Mouse (Mus musculus) kidney, postnatal 25 days (tissue): ENCODE measurements around the gene Tubb2b.
A peak's percentile ranks its signal among the peaks of the same experiment; 100 is the strongest.

Source experiments
- DNase-seq, 2 experiments: peaks; one replicate each; pipeline ENCODE4 v3.0.0; 2021; ENCODE audit warnings: mixed read lengths in 2 of 2

Gene Tubb2b

GRCm38 (mm10) chr13:34130226-34130731 lies at the start of gene Tubb2b:
Gene Tubb2b (minus strand): TSS chr13:34130466.
- DNase-seq: peak; percentile 51 to 80

- no peak for DNase-seq
Measured at GRCm38 (mm10) chr13:34174025-34174424, 43.8 kb upstream of the Tubb2b start.

- DNase-seq: no peak
Measured at GRCm38 (mm10) chr13:34163304-34163975, 33.2 kb upstream of the Tubb2b start.

GRCm38 (mm10) chr13:34162491-34163303 lies 32.4 kb upstream of the Tubb2b start, which contains the start of gene Psmg4:
Gene Psmg4 (plus strand): TSS chr13:34162964.
- DNase-seq: peak; percentile 96

GRCm38 (mm10) chr13:34159926-34160325 lies 29.7 kb upstream of the Tubb2b start:
- no peak for DNase-seq

GRCm38 (mm10) chr13:34157596-34158157 lies 27.4 kb upstream of the Tubb2b start:
- DNase-seq: no peak

- no peak for DNase-seq
Measured at GRCm38 (mm10) chr13:34156840-34157185, 26.5 kb upstream of the Tubb2b start.

- DNase-seq: peak in 1 of 2 experiments; percentile 43
Measured at GRCm38 (mm10) chr13:34156133-34156839, 26.0 kb upstream of the Tubb2b start.

- peak; percentile 70 to 87 for DNase-seq
Measured at GRCm38 (mm10) chr13:34154931-34155272, 24.6 kb upstream of the Tubb2b start.

GRCm38 (mm10) chr13:34154217-34154930 lies 24.1 kb upstream of the Tubb2b start:
- peak; percentile 85 to 86 for DNase-seq

GRCm38 (mm10) chr13:34153254-34154011 lies 23.2 kb upstream of the Tubb2b start:
- no peak for DNase-seq

GRCm38 (mm10) chr13:34152695-34153094 lies 22.4 kb upstream of the Tubb2b start:
- DNase-seq: peak; percentile 31 to 56

GRCm38 (mm10) chr13:34151425-34151824 lies 21.2 kb upstream of the Tubb2b start:
- no peak for DNase-seq

- no peak for DNase-seq
Measured at GRCm38 (mm10) chr13:34150271-34151027, 20.2 kb upstream of the Tubb2b start.

- DNase-seq: no peak
Measured at GRCm38 (mm10) chr13:34149463-34150176, 19.4 kb upstream of the Tubb2b start.

- DNase-seq: peak; percentile 59 to 72
Measured at GRCm38 (mm10) chr13:34148767-34149392, 18.6 kb upstream of the Tubb2b start.

- no peak for DNase-seq
Measured at GRCm38 (mm10) chr13:34148181-34148580, 17.9 kb upstream of the Tubb2b start.

GRCm38 (mm10) chr13:34146916-34147315 lies 16.6 kb upstream of the Tubb2b start:
- no peak for DNase-seq

- DNase-seq: no peak
Measured at GRCm38 (mm10) chr13:34143389-34143788, 13.1 kb upstream of the Tubb2b start.

- no peak for DNase-seq
Measured at GRCm38 (mm10) chr13:34136605-34137004, 6.3 kb upstream of the Tubb2b start.
